27 mouse cellular contexts compared by ENCODE assay signal in genomic region chr4:46339026-46339425, GRCm38 (mm10). TPM values are rescaled to one million over a fixed set of nuclear protein-coding genes. Genes with fewer than 3 reads are reported as not detected.
DNase-seq lines count a peak whose midpoint lies in the region; ATAC-seq and TF ChIP-seq lines count a peak whose summit lies in the region.
"Had no signal": no experiment of that assay in that cellular context is flagged by ENCODE, and none has a peak within 500 bp of the region (broad histone marks: within the 10 kb centered on the region; RNA-seq: fewer than 3 reads in every experiment).

No protein-coding gene starts in this region.

- TF ChIP-seq CTCF in midbrain, postnatal 0 days (IDR thresholded peaks at IDR 0.05) = no peak

- no peaks in the 10 kb centered on the region for H3K36me3 ChIP-seq in hindbrain, embryonic 11.5 days (ENCODE audit: control insufficient read depth, insufficient read depth, low read length)
- H3K36me3 ChIP-seq in hindbrain, embryonic 13.5 days = no peaks in the 10 kb centered on the region
- H3K36me3 ChIP-seq in midbrain, embryonic 11.5 days (ENCODE audit: control insufficient read depth, insufficient read depth, low read length) = no peaks in the 10 kb centered on the region
- no peaks in the 10 kb centered on the region for H3K36me3 ChIP-seq in midbrain, postnatal 0 days (ENCODE audit: insufficient read depth, low read length)
- no peaks in the 10 kb centered on the region for H3K36me3 ChIP-seq in embryonic facial prominence, embryonic 10.5 days (replicated peaks)
- no peaks in the 10 kb centered on the region for H3K36me3 ChIP-seq in neural tube, embryonic 11.5 days (ENCODE audit: control insufficient read depth, insufficient read depth, low read length)
- H3K36me3 ChIP-seq: embryonic facial prominence, embryonic 12.5 days; embryonic facial prominence, embryonic 15.5 days; heart, embryonic 12.5 days; heart, embryonic 15.5 days; hindbrain, embryonic 15.5 days had no signal

- H3K27me3 ChIP-seq in hindbrain, embryonic 11.5 days (ENCODE audit: control insufficient read depth, insufficient read depth, low read length) = peaks cover 74% of the 10 kb centered on the region
- peaks cover 96% of the 10 kb centered on the region for H3K27me3 ChIP-seq in hindbrain, embryonic 13.5 days
- peaks cover 74% of the 10 kb centered on the region for H3K27me3 ChIP-seq in midbrain, embryonic 11.5 days (ENCODE audit: control insufficient read depth, insufficient read depth, low read length)
- H3K27me3 ChIP-seq in midbrain, postnatal 0 days (ENCODE audit: insufficient read depth, low read length) = peaks cover 64% of the 10 kb centered on the region
- H3K27me3 ChIP-seq in embryonic facial prominence, embryonic 10.5 days (replicated peaks; ENCODE audit: low read depth, poor library complexity, severe bottlenecking) = peaks cover 90% of the 10 kb centered on the region
- H3K27me3 ChIP-seq in neural tube, embryonic 11.5 days (ENCODE audit: control insufficient read depth, insufficient read depth, low read length) = peaks cover 76% of the 10 kb centered on the region

- ATAC-seq in hindbrain, embryonic 11.5 days (ENCODE audit: low FRiP score) = no peak
- ATAC-seq in hindbrain, embryonic 13.5 days (ENCODE audit: low FRiP score) = no peak
- no peak for ATAC-seq in midbrain, embryonic 11.5 days (ENCODE audit: low FRiP score)
- no peak for ATAC-seq in midbrain, postnatal 0 days (ENCODE audit: low FRiP score)
- no peak for ATAC-seq in neural tube, embryonic 11.5 days (ENCODE audit: insufficient read depth, low FRiP score, low TSS enrichment)
- ATAC-seq: CD4-positive, CD25-positive, alpha-beta regulatory T cell, adult 4 months; forebrain, embryonic 14.5 days; forebrain, postnatal 0 days had no signal

- 14% methylated on average over 10 of the region's 10 CpGs for WGBS in hindbrain, embryonic 11.5 days
- 12% methylated on average over 10 of the region's 10 CpGs for WGBS in hindbrain, embryonic 13.5 days
- WGBS in midbrain, embryonic 11.5 days = 13% methylated on average over 10 of the region's 10 CpGs
- 11% methylated on average over 10 of the region's 10 CpGs for WGBS in midbrain, postnatal 0 days
- 12% methylated on average over 10 of the region's 10 CpGs for WGBS in embryonic facial prominence, embryonic 10.5 days
- 12% methylated on average over 10 of the region's 10 CpGs for WGBS in neural tube, embryonic 11.5 days

- DNase-seq in hindbrain, embryonic 11.5 days (ENCODE audit: low spot score) = peak; percentile 36
- peak; percentile 92 for DNase-seq in midbrain, embryonic 11.5 days (ENCODE audit: low spot score, missing footprints)
- no peak for DNase-seq in midbrain, postnatal 0 days (ENCODE audit: low spot score)
- DNase-seq in embryonic facial prominence, embryonic 10.5 days (ENCODE audit: low spot score) = peak; percentile 28
- peak; percentile 32 for DNase-seq in neural tube, embryonic 11.5 days (ENCODE audit: low spot score)
- no peak for DNase-seq in c-Kit-positive CD71-positive TER-119-positive erythroid progenitor cells, embryonic 14.5 days (ENCODE audit: low spot score)
- DNase-seq: cerebellum, postnatal 14 days; forebrain, postnatal 0 days; heart, adult 11 months had no signal

- no peak overlapping the region for H3K4me2 ChIP-seq in hindbrain, embryonic 11.5 days (replicated peaks; ENCODE audit: low read depth, low read length)
- H3K4me2 ChIP-seq in hindbrain, embryonic 13.5 days = no peak overlapping the region
- no peak overlapping the region for H3K4me2 ChIP-seq in midbrain, embryonic 11.5 days
- H3K4me2 ChIP-seq in midbrain, postnatal 0 days (ENCODE audit: low read depth, low read length, poor library complexity, severe bottlenecking) = no peak overlapping the region
- no peak overlapping the region for H3K4me2 ChIP-seq in neural tube, embryonic 11.5 days (ENCODE audit: low read depth)
- H3K4me2 ChIP-seq: embryonic facial prominence, embryonic 12.5 days; heart, embryonic 15.5 days; hindbrain, embryonic 15.5 days had no signal

- H3K4me3 ChIP-seq in hindbrain, embryonic 11.5 days (ENCODE audit: low read depth, low read length) = no peak overlapping the region
- H3K4me3 ChIP-seq in hindbrain, embryonic 13.5 days = no peak overlapping the region
- H3K4me3 ChIP-seq in midbrain, embryonic 11.5 days (ENCODE audit: low read depth, low read length) = no peak overlapping the region
- H3K4me3 ChIP-seq in midbrain, postnatal 0 days (ENCODE audit: low read depth, low read length) = no peak overlapping the region
- H3K4me3 ChIP-seq in embryonic facial prominence, embryonic 10.5 days = no peak overlapping the region
- no peak overlapping the region for H3K4me3 ChIP-seq in neural tube, embryonic 11.5 days (ENCODE audit: low read depth, low read length)
- H3K4me3 ChIP-seq: embryonic facial prominence, embryonic 12.5 days; embryonic facial prominence, embryonic 15.5 days; gastrocnemius, adult 2 months; heart, embryonic 12.5 days; heart, embryonic 15.5 days; hindbrain, embryonic 15.5 days had no signal

- no peak overlapping the region for H3K9ac ChIP-seq in hindbrain, embryonic 11.5 days (ENCODE audit: low read depth, low read length)
- no peak overlapping the region for H3K9ac ChIP-seq in hindbrain, embryonic 13.5 days
- H3K9ac ChIP-seq in midbrain, embryonic 11.5 days (ENCODE audit: low read length) = no peak overlapping the region
- H3K9ac ChIP-seq in midbrain, postnatal 0 days (replicated peaks; ENCODE audit: low read length, poor library complexity, severe bottlenecking) = no peak overlapping the region
- no peak overlapping the region for H3K9ac ChIP-seq in neural tube, embryonic 11.5 days (ENCODE audit: low read length)
- H3K9ac ChIP-seq: embryonic facial prominence, embryonic 12.5 days; embryonic facial prominence, embryonic 15.5 days; forebrain, postnatal 0 days; heart, embryonic 12.5 days; heart, embryonic 15.5 days; hindbrain, embryonic 15.5 days had no signal

- no peak overlapping the region for H3K27ac ChIP-seq in hindbrain, embryonic 11.5 days (ENCODE audit: low read depth, low read length)
- H3K27ac ChIP-seq in hindbrain, embryonic 13.5 days = no peak overlapping the region
- H3K27ac ChIP-seq in midbrain, embryonic 11.5 days (ENCODE audit: low read depth, low read length) = no peak overlapping the region
- no peak overlapping the region for H3K27ac ChIP-seq in midbrain, postnatal 0 days (ENCODE audit: low read depth, low read length)
- H3K27ac ChIP-seq in embryonic facial prominence, embryonic 10.5 days (replicated peaks) = no peak overlapping the region
- no peak overlapping the region for H3K27ac ChIP-seq in neural tube, embryonic 11.5 days (ENCODE audit: low read depth, low read length)
- H3K27ac ChIP-seq: embryonic facial prominence, embryonic 12.5 days; embryonic facial prominence, embryonic 15.5 days; gastrocnemius, adult 2 months; heart, embryonic 15.5 days; hindbrain, embryonic 15.5 days had no signal

- no peaks in the 10 kb centered on the region for H3K9me3 ChIP-seq in hindbrain, embryonic 11.5 days (ENCODE audit: control insufficient read depth, low read length)
- no peaks in the 10 kb centered on the region for H3K9me3 ChIP-seq in hindbrain, embryonic 13.5 days
- no peaks in the 10 kb centered on the region for H3K9me3 ChIP-seq in midbrain, embryonic 11.5 days (ENCODE audit: control insufficient read depth, low read length)
- no peaks in the 10 kb centered on the region for H3K9me3 ChIP-seq in midbrain, postnatal 0 days (ENCODE audit: low read length)
- no peaks in the 10 kb centered on the region for H3K9me3 ChIP-seq in embryonic facial prominence, embryonic 10.5 days
- H3K9me3 ChIP-seq in neural tube, embryonic 11.5 days (ENCODE audit: control insufficient read depth, low read length) = no peaks in the 10 kb centered on the region
- H3K9me3 ChIP-seq: embryonic facial prominence, embryonic 12.5 days; embryonic facial prominence, embryonic 15.5 days; heart, embryonic 12.5 days; heart, embryonic 15.5 days; hindbrain, embryonic 15.5 days had no signal

- no peaks in the 10 kb centered on the region; the same call in 1 of the 2 replicates for H3K4me1 ChIP-seq in hindbrain, embryonic 11.5 days (replicated peaks; ENCODE audit: control insufficient read depth, insufficient read depth, low read length)
- H3K4me1 ChIP-seq in hindbrain, embryonic 13.5 days (replicated peaks) = peaks cover 17% of the 10 kb centered on the region
- peaks cover 2% of the 10 kb centered on the region for H3K4me1 ChIP-seq in midbrain, embryonic 11.5 days (ENCODE audit: control insufficient read depth, insufficient read depth, low read length)
- peaks cover 4% of the 10 kb centered on the region; the same call in 1 of the 2 replicates for H3K4me1 ChIP-seq in midbrain, postnatal 0 days (ENCODE audit: insufficient read depth, low read length)
- peaks cover 16% of the 10 kb centered on the region for H3K4me1 ChIP-seq in embryonic facial prominence, embryonic 10.5 days
- no peaks in the 10 kb centered on the region for H3K4me1 ChIP-seq in neural tube, embryonic 11.5 days (ENCODE audit: control insufficient read depth, insufficient read depth, low read length)

RNA-seq across cellular contexts. Expression of gene Foxe1, which starts 4.4 kb away (rescaled TPM):
- 0.08 and 0.48 TPM in 2 replicates for polyA plus RNA-seq in hindbrain, embryonic 11.5 days (2014; fragmentation: Nextera tagmentation; extraction: Ambion mirVana)
- not detected in 2 replicates for polyA plus RNA-seq in hindbrain, embryonic 13.5 days (2015; fragmentation: Nextera tagmentation; extraction: Ambion mirVana)
- polyA plus RNA-seq in midbrain, embryonic 11.5 days (2014; fragmentation: Nextera tagmentation; extraction: Ambion mirVana) = not detected in 2 replicates
- total RNA-seq in midbrain, postnatal 0 days (2014; rRNA removed) = not detected in 2 replicates
- not detected in 2 replicates for polyA plus RNA-seq in midbrain, postnatal 0 days (2015; fragmentation: Nextera tagmentation; extraction: Ambion mirVana)
- polyA plus RNA-seq in embryonic facial prominence, embryonic 10.5 days (2016; fragmentation: Nextera tagmentation; extraction: Ambion mirVana) = 1.7 and 2.3 TPM in 2 replicates
- polyA plus RNA-seq in neural tube, embryonic 11.5 days (2014; fragmentation: Nextera tagmentation; extraction: Ambion mirVana) = not detected in 2 replicates
- total RNA-seq: adrenal gland, adult 2 months; adrenal gland, postnatal 14 days; gastrocnemius, adult 2 months; gastrocnemius, postnatal 14 days; gastrocnemius, postnatal 4 days; heart, adult 8-10 months; heart, postnatal 10 days had no signal
- polyA plus RNA-seq: C2C12; CD4-positive, CD25-positive, alpha-beta regulatory T cell, adult 4 months; forebrain, embryonic 14.5 days; forebrain, postnatal 0 days; frontal cortex, adult 2 months; heart, embryonic 12.5 days; heart, embryonic 15.5 days; hindbrain, embryonic 15.5 days; intestine, embryonic 14.5 days had no signal

RNA-seq across cellular contexts. Expression of gene Trmo, which starts 50.2 kb away (rescaled TPM):
- 9.9 and 10.6 TPM in 2 replicates for polyA plus RNA-seq in hindbrain, embryonic 11.5 days (2014; fragmentation: Nextera tagmentation; extraction: Ambion mirVana)
- 8.9 and 10.0 TPM in 2 replicates for polyA plus RNA-seq in hindbrain, embryonic 13.5 days (2015; fragmentation: Nextera tagmentation; extraction: Ambion mirVana)
- 11.9 and 13.8 TPM in 2 replicates for polyA plus RNA-seq in midbrain, embryonic 11.5 days (2014; fragmentation: Nextera tagmentation; extraction: Ambion mirVana)
- total RNA-seq in midbrain, postnatal 0 days (2014; rRNA removed) = 7.8 and 8.8 TPM in 2 replicates
- 4.4 and 5.3 TPM in 2 replicates for polyA plus RNA-seq in midbrain, postnatal 0 days (2015; fragmentation: Nextera tagmentation; extraction: Ambion mirVana)
- polyA plus RNA-seq in embryonic facial prominence, embryonic 10.5 days (2016; fragmentation: Nextera tagmentation; extraction: Ambion mirVana) = 12.3 and 12.7 TPM in 2 replicates
- 10.5 TPM in 2 replicates for polyA plus RNA-seq in neural tube, embryonic 11.5 days (2014; fragmentation: Nextera tagmentation; extraction: Ambion mirVana)

Comparison
In these comparisons a context has a peak if more than half of its experiments do, and no peak if none do; other contexts are left out.
1. DNase-seq: peak in hindbrain, embryonic 11.5 days (single experiment), midbrain, embryonic 11.5 days (single experiment), embryonic facial prominence, embryonic 10.5 days (single experiment) and neural tube, embryonic 11.5 days (single experiment); none in midbrain, postnatal 0 days (single experiment) and c-Kit-positive CD71-positive TER-119-positive erythroid progenitor cells, embryonic 14.5 days (single experiment).